Mouse (Mus musculus) C2C12 (cell line): Measurements from ENCODE around the gene Olfr1131.

Experiments
- CTCF ChIP-seq: IDR thresholded peaks from one replicate; pipeline ENCODE4 v1.5.1; 2011; ENCODE audit not compliant: control insufficient read depth, insufficient read depth, insufficient read length
- MAX ChIP-seq: IDR thresholded peaks from one replicate; pipeline ENCODE4 v1.6.1; 2011; ENCODE audit warnings: mild to moderate bottlenecking, control low read depth
- MYOD1 ChIP-seq: IDR thresholded peaks from one replicate; pipeline ENCODE4 v1.6.1; 2011; ENCODE audit warnings: low read depth; ENCODE audit not compliant: control insufficient read depth, insufficient read length
- MYOG ChIP-seq: IDR thresholded peaks from one replicate; pipeline ENCODE4 v1.6.1; 2011; ENCODE audit not compliant: control insufficient read depth, insufficient read length; ENCODE audit errors: extremely low read depth

- TF ChIP-seq CTCF = no peak
- no peak for TF ChIP-seq MYOD1
- TF ChIP-seq MYOG = no peak
- TF ChIP-seq MAX = no peak
Observed at GRCm38 (mm10) chr2:87673564-87673963, 46.7 kb downstream of the Olfr1131 start, which contains the start of gene Olfr1135.
